Mouse (Mus musculus): ENCODE data around the gene Abr.

DNA sequence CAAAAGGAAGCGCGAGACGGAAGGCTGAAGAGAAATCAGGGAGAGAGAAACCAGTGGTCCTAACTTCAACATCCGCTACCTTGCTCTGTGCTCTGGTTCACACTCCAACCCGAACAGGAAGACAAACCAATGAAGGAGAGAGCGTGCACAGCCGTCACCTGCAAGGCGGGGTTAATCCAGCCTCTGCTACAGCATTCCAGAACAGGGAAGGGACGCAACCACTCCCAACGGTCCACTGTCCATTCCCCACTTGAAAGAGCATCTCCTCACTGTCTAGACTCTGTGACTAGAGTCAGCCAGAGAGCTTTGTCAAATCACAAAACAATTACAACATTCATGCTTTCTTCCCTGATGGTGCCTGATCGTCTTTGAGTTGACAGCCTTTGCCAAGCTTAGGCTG, 229.1 kb downstream of the Abr start:
- TF ChIP-seq FLI1 (IDR thresholded peaks at IDR 0.05; ENCODE audit: low read length) = no peak
- TF ChIP-seq GATA1 (IDR thresholded peaks at IDR 0.05; ENCODE audit: borderline replicate concordance, low read length) = no peak

Measured in megakaryocyte, embryonic 14.5 days (primary cell).